Mouse (Mus musculus): Measurements from ENCODE around the gene Tagap.
"Not testable (repeated sequence)": the region's sequence is repeated elsewhere in the genome, so short reads cannot be mapped to it uniquely, and the experiment has no call there.

DNA sequence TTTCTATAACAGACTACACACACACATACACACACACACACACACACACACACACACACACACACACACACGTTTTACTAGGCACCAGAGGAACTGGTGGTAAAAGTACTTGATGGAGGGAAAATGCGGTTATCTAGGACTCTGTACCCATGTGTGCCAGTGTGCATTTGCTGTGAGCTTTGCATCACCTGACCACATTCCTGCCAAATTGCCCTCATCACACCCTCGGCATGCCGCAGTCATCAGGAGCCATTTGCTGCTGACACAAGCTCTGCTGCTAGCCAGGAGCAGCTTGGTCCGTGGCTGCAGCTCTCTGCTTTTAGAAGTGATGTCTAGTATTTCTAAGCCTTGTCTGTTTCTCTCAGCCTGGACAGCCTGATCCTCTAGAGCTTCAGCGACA, 44.0 kb downstream of the Tagap start:
- TF ChIP-seq TCF12 (IDR thresholded peaks at IDR 0.05; ENCODE audit: insufficient read depth, poor library complexity, severe bottlenecking); TCF3 (IDR thresholded peaks at IDR 0.05; ENCODE audit: insufficient read length, low read depth); POLR2A (IDR thresholded peaks at IDR 0.05; ENCODE audit: insufficient read length, low read depth); E2F4 (IDR thresholded peaks at IDR 0.05; ENCODE audit: insufficient read depth); POLR2AphosphoS2 (IDR thresholded peaks at IDR 0.05; ENCODE audit: insufficient read length, low read depth); REST (IDR thresholded peaks at IDR 0.05; ENCODE audit: insufficient read depth, insufficient read length); CEBPB (IDR thresholded peaks at IDR 0.05; ENCODE audit: insufficient read depth, poor library complexity, severe bottlenecking); USF1 (IDR thresholded peaks at IDR 0.05; ENCODE audit: low read depth); MYOD1 (IDR thresholded peaks at IDR 0.05; ENCODE audit: control insufficient read depth in 1 of 3, insufficient read length in 2 of 3, low read depth in 2 of 3); MYOG (IDR thresholded peaks at IDR 0.05; ENCODE audit: control insufficient read depth in 1 of 3, insufficient read depth in 1 of 3, insufficient read length in 2 of 3, low read depth in 2 of 3); MAX (IDR thresholded peaks at IDR 0.05; ENCODE audit: low read depth): not testable (repeated sequence)

Data from myocyte (in vitro differentiated cells).